Mouse (Mus musculus) frontal cortex, postnatal 10 days (tissue): ENCODE data around the gene Ddx42.

ENCODE experiments used
- DNase-seq, 2 experiments: peaks; one replicate each; pipeline ENCODE4 v3.0.0; 2022; ENCODE audit warnings: low spot score in 2 of 2, mixed read lengths in 1 of 2

The Ddx42 gene

DNA sequence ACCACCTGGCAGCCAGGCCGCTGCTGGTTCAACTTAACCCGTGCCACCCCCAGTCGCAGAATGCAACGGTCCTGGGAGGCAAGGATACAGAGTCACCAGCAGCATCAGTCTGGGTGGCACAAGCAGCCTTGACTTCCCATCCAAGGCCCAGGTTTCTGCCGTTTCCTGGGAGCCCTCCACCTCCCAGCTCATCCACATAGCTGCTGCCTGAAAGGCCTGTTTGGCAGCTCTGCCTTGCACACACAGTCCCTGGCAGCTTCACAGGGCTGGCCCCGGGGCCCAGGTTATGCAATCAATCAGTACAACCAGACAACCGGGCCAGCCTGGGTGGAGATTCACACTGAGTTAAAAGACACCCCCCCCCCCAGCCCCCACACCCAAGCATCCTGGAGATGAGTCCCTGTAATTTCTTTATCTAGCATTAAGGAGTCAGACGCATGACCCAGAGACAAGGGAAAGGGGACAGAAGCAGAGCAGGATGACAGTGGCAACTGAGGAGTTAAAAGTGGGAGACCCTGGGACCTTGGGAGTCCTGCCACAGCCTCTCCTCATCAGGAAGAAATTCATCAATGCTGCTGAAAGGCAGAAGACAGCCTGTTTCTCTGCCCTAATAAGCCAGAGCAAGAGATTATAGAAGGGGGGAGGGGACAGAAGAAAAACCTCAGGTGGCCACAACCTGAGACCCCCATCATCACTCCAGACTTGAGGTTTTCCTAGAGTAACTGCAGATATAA, 51.8 kb downstream of the Ddx42 start:
- peak in 1 of 2 experiments; percentile 69 for DNase-seq

DNA sequence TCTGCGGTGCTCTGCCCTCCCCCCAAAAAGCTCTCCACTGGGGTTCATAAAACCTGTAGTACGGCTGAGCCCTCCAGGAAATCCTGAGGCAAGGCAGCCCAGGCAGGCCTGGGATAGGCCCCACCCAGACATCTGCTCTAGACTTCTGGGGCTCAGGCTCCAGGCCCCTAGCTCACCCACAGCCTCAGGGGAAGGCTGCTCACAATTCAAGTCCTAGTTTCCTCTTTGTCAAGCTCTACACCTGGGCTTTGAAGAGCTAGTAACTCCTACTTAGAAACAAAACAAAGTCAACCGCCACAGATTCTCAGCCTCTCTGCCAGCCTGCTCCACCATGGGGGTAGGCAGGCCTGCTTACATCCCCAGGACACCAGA, 52.3 kb downstream of the Ddx42 start:
- DNase-seq: no peak

DNA sequence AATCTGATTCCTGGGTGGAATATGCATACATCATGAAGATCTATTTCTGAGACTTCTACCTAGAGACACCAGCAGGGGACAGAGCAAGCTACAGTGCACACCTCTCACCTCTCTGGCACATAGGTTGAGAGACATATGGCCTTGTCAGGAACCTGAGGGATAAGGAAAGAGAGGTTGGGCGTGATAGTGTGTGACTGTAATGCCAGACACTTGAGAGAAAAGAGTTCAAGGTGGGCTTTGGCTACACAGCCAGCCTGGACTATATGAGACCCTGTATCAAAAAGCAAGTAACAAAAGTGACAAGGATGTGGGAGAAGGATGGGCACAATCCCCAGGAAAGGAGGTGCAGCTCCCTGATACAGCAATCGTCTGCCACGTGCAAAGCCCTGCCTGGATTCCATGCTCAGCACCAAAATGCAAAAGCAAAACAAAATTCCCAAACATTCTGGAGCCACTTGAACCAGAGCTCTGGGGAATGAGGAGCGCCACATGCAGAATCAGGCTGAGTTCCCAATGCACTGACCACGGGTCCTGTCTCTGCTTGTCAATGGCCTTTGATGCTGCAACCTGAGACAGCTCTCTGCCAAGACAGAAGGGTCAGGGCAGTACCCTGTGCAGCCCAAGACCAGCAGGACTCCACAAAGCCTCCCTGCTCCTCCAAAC, 54.5 kb downstream of the Ddx42 start:
- DNase-seq: no peak

DNA sequence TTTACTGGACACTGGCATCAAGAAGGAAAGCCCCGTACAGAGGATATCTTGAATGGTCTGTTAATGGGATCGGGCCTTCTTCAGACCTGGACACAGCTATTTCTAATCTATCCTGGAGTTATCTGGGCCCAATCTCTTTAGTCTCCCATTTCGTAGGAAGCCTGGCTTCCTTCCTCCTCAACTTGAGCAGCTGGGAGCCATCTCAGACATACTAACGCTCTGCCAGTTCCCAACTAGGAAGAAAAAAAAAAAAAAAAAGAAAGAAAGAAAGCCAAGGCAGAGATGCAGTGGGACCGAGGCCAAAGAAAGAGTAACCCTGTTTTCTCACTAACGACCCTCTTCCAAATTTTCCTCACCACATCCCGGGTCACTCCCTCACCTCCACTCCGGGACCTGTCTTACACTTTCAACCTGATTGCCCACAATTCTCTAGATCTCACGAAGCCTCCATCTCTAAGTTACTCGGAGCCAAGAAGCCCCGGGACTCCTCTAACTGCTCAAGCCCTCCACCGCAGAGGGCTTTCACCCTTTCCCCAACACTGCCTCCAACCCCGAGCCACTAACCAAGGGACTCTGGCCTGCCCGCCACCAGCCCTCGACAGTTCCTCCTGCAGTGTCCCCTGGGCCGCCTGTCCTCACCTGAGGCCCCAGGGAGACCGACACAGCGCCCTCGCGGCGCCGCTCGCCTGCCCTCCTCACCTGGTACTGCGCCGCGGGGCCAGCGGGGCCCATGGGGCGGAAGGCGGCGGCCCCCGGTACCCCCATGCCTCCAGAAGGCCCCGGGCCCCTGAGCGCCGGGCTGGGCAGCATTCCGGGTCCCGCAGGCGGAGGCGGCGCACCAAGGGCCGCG, 55.3 kb downstream of the Ddx42 start:
- DNase-seq: no peak

DNA sequence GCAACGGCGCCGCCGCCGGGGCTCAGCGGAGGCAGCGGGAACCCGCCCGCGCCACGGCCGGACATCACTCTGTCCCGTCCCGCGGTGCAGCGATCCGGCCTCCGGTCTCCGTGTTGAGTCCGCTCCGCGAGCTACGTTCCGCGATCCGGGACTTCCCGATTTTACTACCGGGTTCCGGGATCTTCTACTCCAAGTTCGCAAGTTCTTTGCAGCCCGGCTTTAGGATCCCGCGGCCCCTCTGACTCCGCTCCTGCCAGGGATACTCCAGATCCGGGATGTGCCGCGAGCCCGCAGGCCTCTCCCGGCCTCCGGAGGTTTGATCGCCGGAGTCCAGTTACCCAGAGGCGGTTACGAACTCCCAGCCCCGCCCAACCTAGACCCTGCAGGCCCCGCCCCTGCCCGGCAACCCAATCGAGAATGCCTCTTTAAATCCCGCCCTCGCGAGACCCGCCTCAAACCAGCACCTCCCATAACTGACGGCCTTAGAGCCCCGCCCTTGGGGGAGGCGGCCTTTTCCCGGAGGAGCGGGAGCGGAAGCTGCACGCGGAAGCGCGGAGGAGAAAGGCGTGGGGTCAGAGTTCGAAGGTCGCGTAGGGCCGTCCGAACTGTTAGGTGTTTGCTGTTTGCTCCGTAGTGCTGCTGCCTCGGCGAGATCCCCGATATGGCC, 56.1 kb downstream of the Ddx42 start, which contains the start of gene Smarcd2:
TSS of gene Smarcd2 (minus strand) at position 329 of the 667 bp plus-strand sequence.
- peak; percentile 99 for DNase-seq

DNA sequence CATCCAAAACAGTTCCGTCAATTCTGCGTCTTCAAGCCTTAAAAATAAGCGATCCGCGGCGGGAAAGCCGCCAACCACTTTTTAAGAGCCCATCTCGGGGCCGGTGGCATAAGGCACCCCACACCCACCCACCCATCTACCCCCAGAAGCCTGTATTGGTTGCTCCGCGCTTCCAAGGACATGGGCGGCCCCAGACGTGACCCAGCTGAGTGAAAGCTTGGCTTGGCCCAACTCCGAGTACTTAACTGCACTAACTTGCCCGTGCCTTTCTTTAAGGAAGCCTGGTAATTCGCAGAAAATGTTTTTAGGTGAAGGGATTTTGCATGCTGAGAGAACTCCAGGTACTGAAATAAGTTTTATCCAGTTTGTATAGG, 56.6 kb downstream of the Ddx42 start:
- DNase-seq: no peak

DNA sequence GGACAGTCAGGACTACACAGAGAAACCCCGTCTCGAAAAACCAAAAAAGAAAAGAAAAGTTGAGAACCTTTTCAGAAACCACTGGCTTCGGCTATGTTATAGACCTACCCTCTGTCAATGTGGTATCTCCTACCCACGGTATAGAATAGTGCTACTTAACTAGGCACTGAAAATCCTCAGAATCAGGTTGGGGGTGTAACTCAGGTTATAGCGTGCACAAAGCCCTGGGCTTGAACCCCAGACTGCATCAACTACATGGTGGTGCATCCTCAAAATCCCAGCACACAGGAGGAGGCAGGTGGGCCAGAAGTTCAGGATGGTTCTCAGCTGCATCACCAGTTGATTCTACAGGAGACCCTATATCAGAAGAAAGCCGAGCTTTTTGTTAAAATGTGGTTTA, 57.1 kb downstream of the Ddx42 start:
- no peak for DNase-seq

DNA sequence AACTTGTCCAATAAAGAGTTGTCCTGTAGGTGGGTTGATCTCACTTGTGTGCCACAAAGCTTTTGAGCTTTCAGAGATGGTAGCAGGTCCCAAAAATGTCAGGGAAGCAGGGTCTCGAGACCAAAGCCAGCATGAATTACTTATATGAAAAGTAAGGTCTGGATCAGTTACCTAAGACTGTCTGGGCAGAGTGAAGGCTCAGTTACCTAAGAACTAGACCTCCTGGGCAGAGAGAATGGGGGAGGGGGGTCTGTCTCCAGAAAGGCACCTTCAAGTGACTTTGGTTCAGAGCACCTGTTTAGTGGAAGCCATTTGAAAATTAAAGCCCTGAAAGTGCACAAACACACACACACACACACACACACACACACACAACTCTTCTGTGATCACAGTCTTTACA, 57.6 kb downstream of the Ddx42 start:
- no peak for DNase-seq

DNA sequence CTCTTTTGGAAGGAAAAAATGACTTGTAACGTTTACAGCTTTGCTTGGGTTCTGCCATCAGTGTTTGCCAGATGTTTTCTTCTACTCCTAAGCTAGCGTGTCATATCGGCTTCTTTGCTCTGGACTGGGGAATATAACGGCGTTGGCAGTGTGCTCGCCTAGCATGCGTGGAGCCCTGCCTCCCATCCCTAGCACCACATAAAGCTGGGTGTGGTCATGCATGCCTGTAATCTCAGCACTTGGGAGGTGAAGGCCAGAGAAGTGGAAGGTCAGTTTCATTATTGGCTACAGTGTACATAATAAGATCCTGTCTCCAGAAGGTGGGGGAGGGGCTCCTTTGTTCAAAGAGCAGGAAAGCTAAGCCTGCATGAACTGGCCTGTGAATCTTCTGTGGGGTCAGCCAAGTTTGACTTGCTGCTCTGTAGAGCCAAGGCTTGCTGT, 58.3 kb downstream of the Ddx42 start:
- no peak for DNase-seq

DNA sequence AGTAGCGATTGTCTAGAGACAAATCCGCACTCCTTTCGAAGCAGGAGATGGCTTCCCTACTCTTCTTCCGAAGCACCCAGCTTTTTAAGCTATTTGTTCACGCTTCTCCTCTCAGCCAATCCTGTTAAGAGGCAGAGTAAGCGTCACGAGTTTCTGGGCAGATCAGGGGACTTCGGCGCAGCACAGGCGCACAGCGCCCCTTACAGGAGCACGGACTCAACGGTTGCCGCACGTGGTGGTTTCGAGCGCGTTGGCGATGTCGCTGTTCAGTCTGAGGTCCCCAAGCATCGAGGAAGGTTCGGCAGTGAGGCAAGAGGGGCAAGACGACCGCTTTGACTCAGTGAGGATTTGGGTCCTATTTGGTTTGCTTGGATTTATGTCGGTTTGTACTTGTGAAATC, 59.7 kb downstream of the Ddx42 start, which contains the start of gene Tcam1:
TSS of gene Tcam1 (plus strand) at position 219 of the 400 bp plus-strand sequence.
- peak; percentile 80 to 92 for DNase-seq

DNA sequence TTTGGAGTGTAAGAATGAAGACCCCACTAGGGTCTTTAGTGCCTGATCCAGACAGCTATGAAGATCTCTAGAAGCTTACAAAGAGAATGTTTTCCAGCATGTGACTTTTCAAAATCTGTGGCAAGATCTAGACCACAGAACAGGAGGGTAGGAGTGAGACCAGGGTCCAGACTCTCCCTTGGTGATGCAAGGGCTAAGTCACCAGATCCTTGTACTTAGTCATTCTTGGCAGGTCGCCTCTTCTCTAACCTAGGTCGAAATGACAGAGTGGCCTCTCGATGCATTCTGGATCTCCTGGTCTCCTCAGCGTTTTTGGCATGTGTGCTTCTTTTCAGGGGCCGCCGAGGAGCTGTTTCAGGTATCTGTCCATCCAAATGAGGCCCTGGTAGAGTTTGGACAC, 65.7 kb downstream of the Ddx42 start:
- DNase-seq: no peak

DNA sequence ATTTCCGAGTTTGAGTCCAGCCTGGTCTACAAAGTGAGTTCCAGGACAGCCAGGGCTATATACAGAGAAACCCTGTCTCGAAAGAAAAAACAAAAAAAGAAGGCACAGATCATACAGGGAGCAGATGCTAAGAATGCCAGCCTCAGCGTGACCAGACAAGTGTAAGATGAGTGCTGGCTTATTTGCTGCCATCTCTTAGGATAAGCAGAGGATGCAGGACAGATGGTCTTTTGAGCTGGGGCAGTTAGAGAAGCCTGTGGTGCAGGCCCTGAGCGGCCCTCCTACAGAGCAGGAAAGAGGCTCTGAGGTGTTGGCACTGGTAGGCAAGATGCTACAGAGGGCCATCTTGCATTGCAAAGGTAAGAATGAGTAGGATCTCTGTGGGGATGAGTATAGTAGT, 66.6 kb downstream of the Ddx42 start:
- no peak for DNase-seq

DNA sequence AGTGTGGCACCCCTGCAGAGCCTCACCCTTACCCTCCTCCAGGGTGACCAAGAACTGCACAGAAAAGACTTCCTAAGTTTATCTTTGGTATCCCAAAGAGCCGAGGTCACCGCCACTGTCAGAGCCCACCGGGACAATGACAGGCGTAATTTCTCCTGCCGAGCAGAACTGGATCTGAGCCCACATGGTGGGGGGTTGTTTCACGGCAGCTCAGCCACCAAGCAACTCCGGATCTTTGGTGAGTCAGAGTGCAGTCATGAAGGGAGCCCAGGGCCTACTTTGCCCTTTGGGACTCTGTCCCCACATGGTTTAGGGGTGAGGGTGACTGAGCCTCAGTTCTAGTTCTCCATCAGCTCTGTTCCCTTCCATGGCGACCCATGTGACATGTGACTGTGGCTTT, 67.4 kb downstream of the Ddx42 start:
- no peak for DNase-seq

DNA sequence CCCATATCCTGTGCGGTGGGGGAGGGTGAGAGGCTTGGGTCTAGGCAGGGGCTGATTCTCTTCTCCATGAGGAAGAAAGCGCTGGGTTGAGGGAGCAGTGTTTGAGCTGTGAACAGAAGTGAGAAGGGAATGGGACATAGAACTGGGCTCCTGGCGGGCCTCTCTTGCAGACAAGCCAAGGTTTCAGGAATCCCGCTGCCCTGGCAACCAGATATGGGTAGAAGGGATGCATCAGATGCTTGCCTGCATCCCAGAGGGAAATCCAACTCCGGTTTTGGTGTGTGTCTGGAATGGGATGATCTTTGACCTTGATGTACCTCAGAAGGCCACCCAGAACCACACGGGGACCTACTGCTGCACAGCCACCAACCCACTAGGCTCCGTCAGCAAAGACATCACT, 69.5 kb downstream of the Ddx42 start:
- no peak for DNase-seq

DNA sequence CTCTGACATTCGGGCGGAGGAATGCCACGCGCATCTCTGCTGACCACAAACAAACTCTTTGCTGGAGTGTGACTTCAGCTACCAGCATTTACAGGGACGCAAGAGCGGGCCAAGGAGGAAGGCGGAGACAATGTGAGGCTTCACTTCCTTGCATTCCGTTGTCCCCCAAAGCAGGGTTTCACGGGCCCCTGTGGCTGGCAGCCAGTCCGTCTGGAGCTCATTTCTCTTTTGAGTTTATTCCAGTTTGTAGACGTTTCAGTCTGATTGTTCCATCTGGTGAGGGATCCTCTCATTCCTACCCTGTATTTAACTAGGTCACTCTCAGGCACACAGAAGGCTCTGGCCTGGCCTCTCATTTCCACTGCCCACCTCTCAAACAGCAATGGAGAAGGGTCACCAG, 70.3 kb downstream of the Ddx42 start:
- DNase-seq: no peak

DNA sequence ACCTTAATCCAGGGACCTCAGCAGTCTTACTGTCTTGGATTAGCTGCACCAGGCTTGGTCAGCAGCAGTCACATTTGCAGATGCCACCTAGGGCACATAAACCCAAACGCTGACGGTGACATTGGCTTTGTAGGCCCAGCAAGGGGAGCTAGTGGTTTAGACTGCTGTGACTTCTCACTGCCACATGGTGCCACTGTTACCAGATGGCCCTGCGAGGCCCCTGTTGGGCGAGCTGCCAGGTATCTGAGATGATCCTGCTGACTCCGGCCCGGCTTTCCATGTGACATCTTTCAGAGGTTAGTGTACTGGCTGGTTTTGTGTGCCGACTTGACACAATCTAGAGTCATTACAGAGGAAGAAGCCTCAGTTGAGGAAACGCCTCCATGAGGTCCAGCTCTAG, 72.6 kb downstream of the Ddx42 start:
- no peak for DNase-seq

DNA sequence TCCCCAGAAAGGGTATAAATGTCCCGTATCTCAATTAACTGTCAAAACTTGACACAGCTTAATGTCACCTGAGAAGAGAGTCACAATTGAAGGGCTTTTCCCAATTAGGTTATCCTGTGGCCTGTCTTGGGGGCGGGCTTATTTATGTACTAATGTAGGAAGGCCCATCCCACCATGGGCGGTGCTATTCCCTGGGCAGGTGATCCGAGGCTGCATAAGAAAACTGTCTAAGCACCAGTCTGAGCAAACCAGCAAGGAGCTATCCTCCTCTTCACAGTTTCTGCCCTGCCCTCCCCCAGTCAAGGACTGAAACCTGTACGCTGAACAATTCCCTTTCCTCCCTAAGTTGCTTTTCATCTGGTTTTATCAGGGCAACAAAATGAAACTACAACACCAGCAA, 73.7 kb downstream of the Ddx42 start:
- DNase-seq: no peak

DNA sequence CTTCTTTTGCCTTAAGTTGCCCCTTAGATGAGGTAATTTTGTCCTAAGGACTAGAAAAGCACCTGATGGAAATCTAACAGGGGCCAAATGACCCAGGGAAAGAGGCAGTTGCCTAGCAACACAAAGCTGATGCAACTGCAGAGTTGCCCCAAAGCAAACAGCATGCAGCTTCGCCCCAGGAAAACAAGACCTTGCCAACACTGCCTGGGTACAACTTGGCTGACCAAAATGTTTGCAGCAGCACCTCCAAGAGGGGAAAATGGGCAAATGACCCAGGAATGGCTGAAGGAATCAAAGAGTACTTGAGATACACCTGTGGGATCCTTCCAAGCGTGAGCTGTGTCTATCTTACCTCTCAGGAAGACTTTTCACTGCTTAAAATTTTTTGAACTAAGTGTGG, 75.1 kb downstream of the Ddx42 start:
- no peak for DNase-seq
